Mouse (Mus musculus) hindbrain, embryonic 12.5 days (tissue): Measurements from ENCODE around the gene Tcf12. TPM values are rescaled to one million over a fixed set of nuclear protein-coding genes. Genes with fewer than 3 reads are reported as not detected.

Experiments
- ATAC-seq: fragments of 200-750 bp; cut with Nextera tagmentation; 2 replicates; pipeline ENCODE4 v1.8.0; 2017; ENCODE audit warnings: moderate TSS enrichment; ENCODE audit not compliant: low FRiP score
- H3K27ac ChIP-seq: fragments of 300-500 bp; sonication (generic); 2 replicates; pipeline ENCODE4 v1.5.1; 2016; ENCODE audit warnings: mild to moderate bottlenecking
- H3K27me3 ChIP-seq: fragments of 300-500 bp; sonication (generic); 2 replicates; pipeline ENCODE4 v1.6.1; 2016; ENCODE audit warnings: mild to moderate bottlenecking
- H3K36me3 ChIP-seq: fragments of 300-500 bp; sonication (generic); 2 replicates; pipeline ENCODE4 v1.6.1; 2016; ENCODE audit warnings: mild to moderate bottlenecking
- H3K4me1 ChIP-seq: fragments of 300-500 bp; sonication (generic); 2 replicates; pipeline ENCODE4 v1.6.1; 2016
- H3K4me2 ChIP-seq: fragments of 300-500 bp; sonication (generic); replicated peaks from 2 replicates; pipeline ENCODE4 v1.6.1; 2016; ENCODE audit warnings: mild to moderate bottlenecking
- H3K4me3 ChIP-seq: fragments of 300-500 bp; sonication (generic); 2 replicates; pipeline ENCODE4 v1.5.1; 2016; ENCODE audit warnings: mild to moderate bottlenecking
- H3K9ac ChIP-seq: fragments of 300-500 bp; sonication (generic); 2 replicates; pipeline ENCODE4 v1.6.1; 2016; ENCODE audit warnings: mild to moderate bottlenecking, moderate library complexity
- H3K9me3 ChIP-seq: fragments of 300-500 bp; sonication (generic); replicated peaks from 2 replicates; pipeline ENCODE4 v1.6.1; 2016; ENCODE audit warnings: mild to moderate bottlenecking
- WGBS: fragments of 180-500 bp; shearing (Covaris S2); methylation state at CpG from one replicate; pipeline ENCODE4 v1.1.7; 2016; 5-methylcytosine and 5-hydroxymethylcytosine counted together
- polyA plus RNA-seq: library from polyadenylated mRNA; unstranded; fragments of >200 nt; fragmentation: Nextera tagmentation; extraction: Ambion mirVana; gene quantifications from 2 replicates; pipeline ENCODE4 v1.2.1, GENCODE M21; 2016

The Tcf12 gene
- polyA plus RNA-seq, 1 experiment from 2014 or later = 192 TPM

DNA sequence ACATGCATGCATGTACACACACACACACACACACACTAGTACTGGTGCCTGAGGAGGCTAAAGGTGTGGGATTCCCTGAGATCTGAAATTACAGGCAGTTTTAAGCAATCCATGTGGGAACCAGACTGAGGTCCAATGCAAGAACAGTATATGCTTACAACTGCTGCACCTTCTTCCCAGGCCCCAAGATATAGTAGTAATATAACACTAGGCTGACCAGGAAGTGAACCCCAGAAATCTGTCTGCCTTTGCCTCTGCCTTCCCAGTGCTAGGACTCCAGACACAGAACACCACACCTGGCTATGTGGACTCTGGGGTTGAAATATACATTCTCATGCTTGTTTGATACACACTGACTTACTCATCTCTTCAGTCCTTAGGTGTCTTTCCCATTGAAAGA, 6.8 kb upstream of the Tcf12 start:
- H3K27me3 ChIP-seq = no peaks in the 10 kb centered on the region
- H3K4me1 ChIP-seq = peaks cover 2% of the 10 kb centered on the region; the same call in 1 of the 2 replicates
- H3K4me2 ChIP-seq = no peak overlapping the region
- no peak for ATAC-seq
- H3K9ac ChIP-seq = no peak overlapping the region
- no peak overlapping the region for H3K27ac ChIP-seq
- H3K4me3 ChIP-seq = no peak overlapping the region
- H3K36me3 ChIP-seq = no peaks in the 10 kb centered on the region
- no peaks in the 10 kb centered on the region for H3K9me3 ChIP-seq

DNA sequence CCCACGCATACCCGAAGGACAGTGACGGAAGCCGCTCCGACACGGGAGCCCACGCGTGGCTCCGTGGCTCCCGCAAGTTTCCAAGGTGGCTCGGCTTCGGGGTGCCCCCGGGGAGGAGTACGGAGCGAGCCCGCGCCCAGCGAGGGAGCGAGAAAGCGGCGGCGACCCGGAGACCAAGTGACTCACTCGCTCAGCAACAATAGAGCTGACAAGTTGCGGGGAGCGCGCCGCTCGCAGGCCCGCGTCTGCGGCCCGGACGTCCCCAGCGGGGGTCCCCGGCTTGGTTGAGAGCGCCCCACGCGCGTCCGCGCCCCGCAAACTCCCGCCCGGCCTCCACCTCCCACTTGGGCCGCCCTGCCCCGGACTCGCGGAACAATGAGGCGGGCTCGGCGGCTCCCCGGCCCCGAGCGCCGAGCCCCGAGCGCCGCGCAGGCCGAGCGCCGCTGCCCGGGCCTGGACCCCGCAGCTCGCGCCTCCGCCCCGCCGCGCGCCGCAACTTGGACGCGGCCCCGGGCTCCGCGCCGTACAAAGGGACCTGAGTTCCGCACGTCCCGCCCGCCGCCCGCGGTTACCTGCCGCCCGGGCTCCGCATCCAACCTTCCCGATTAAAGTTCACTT, 558 bp downstream of the Tcf12 start:
- H3K27me3 ChIP-seq = no peaks in the 10 kb centered on the region
- H3K4me1 ChIP-seq = peaks cover 22% of the 10 kb centered on the region
- no peaks in the 10 kb centered on the region; the same call in 1 of the 2 replicates for H3K36me3 ChIP-seq
- H3K4me3 ChIP-seq = peak overlapping the region; percentile 96
- peak; percentile 84 for ATAC-seq
- H3K4me2 ChIP-seq = peak overlapping the region; percentile 80
- H3K9me3 ChIP-seq = no peaks in the 10 kb centered on the region
- under 1% methylated on average over 85 of the region's 90 CpGs for WGBS
- peak overlapping the region; percentile 99 for H3K9ac ChIP-seq
- peak overlapping the region; percentile 98 for H3K27ac ChIP-seq

DNA sequence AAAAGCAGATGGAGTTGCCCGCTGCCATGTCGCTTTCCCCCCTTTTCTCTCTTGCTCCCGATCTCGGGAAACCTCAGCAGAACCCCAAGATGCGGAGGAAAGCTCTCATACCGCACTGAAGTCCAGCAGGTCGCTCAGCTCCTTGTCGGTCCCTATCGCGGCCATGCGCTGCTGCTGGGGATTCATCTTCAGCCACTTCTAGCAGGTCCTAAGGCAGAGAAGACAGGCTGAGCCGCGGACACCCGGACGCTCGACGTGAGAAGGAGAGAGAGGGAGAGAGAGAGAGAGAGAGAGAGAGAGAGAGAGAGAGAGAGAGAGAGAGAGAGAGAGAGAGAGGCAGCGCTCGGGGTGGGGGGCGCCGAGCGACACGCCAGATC, 1.1 kb downstream of the Tcf12 start:
- WGBS = under 1% methylated on average over 21 of the region's 23 CpGs

DNA sequence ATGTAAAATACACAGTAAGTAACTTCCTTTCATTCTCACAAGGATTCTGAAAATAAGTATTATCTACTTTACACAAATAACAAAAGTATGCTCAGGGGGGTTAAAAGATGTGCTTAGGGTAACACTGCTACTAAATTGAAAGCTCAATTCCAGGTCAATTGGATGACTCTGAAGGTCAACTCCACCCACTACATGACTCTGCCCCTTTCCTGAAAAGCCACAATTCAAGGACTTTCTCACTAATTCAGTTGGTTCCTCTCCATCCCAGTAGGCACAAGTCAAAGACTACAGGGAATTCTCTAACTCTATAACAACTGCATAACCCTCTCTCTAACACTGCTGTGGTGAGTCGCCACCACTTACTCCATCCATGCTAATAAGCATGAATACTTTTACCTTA, 8.2 kb downstream of the Tcf12 start:
- no peak overlapping the region for H3K9ac ChIP-seq
- no peak overlapping the region for H3K4me3 ChIP-seq
- H3K4me1 ChIP-seq = peaks cover 7% of the 10 kb centered on the region
- ATAC-seq = no peak
- no peak overlapping the region for H3K4me2 ChIP-seq
- H3K36me3 ChIP-seq = peaks cover 3% of the 10 kb centered on the region; the same call in 1 of the 2 replicates
- no peaks in the 10 kb centered on the region for H3K9me3 ChIP-seq
- H3K27ac ChIP-seq = no peak overlapping the region
- 91% methylated on average over 1 of the region's 1 CpGs for WGBS
- H3K27me3 ChIP-seq = no peaks in the 10 kb centered on the region

More for the DNA sequence above, 1.1 kb downstream of the Tcf12 start:
- Histone ChIP-seq H3K4me2 (peak overlapping the region; percentile 80), H3K27me3 (no peaks in the 10 kb centered on the region), H3K4me1 (peaks cover 22% of the 10 kb centered on the region), H3K9me3 (no peaks in the 10 kb centered on the region), H3K27ac (peak overlapping the region; percentile 98), H3K9ac (peak overlapping the region; percentile 99), H3K4me3 (peak overlapping the region; percentile 96), H3K36me3 (no peaks in the 10 kb centered on the region; the same call in 1 of the 2 replicates)
- peak; percentile 48 for ATAC-seq

DNA sequence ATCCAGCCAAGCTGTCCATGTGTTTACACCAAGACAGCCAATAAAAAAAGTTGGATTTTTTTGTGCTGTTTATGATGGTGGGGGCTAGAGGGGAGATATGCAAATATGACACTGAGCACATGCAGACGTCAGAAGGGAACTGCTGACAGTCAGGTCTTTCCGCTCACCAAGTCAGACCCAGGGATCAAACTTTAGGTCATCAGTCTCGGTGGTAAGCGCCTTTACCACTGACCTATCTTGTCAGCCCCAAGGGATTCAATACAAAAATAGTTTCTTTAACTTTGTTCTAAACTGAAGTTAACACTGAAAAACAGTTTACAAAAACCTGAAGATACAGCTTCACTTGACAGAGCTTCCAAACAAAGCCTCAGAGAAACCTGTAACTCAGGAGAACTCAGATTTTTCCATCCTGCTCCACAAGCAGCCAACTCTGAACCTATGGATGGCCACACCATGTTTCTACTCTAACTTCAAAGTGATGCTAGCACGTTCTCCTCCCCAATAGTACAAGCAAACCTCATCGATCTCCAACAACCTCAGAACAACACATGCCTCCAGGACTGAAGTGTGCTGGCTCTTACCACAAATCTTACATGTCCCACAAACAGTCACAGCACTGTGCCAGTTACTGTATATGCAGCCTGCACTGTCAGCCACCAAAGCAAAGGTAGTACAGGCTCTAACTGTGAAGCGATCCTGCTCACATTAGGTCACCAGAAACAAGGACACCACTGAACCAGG, 11.6 kb downstream of the Tcf12 start:
- H3K4me3 ChIP-seq = no peak overlapping the region
- H3K36me3 ChIP-seq = peaks cover 12% of the 10 kb centered on the region; the same call in 1 of the 2 replicates
- H3K9ac ChIP-seq = no peak overlapping the region
- no peak overlapping the region for H3K27ac ChIP-seq
- no peak for ATAC-seq
- 78% methylated on average over 7 of the region's 7 CpGs for WGBS
- H3K4me1 ChIP-seq = no peaks in the 10 kb centered on the region
- no peak overlapping the region for H3K4me2 ChIP-seq
- H3K9me3 ChIP-seq = no peaks in the 10 kb centered on the region
- no peaks in the 10 kb centered on the region for H3K27me3 ChIP-seq

DNA sequence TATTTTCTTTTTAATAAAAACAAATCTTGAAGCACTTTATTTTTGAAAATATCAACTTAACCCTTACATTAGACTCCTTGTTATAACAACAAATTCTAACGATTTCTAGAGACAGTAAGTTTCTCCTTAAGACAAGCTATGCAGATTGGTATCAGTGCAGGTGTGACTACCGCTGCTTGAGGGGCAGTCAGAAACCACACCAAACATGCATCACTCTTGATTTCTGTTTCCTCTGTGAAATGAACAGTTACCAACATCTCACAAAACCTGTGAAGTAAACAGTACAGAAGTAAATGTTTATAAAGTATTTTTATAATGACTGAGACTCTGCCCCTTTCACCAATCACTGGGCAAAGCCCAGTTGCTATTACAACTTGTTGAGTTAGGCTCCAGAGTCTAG, 13.6 kb downstream of the Tcf12 start:
- Histone ChIP-seq H3K27ac (no peak overlapping the region), H3K4me3 (no peak overlapping the region), H3K36me3 (peaks cover 12% of the 10 kb centered on the region; the same call in 1 of the 2 replicates), H3K4me1 (no peaks in the 10 kb centered on the region), H3K9ac (no peak overlapping the region), H3K4me2 (no peak overlapping the region), H3K9me3 (no peaks in the 10 kb centered on the region), H3K27me3 (no peaks in the 10 kb centered on the region)
- no peak for ATAC-seq
- 95% methylated on average over 2 of the region's 2 CpGs for WGBS

DNA sequence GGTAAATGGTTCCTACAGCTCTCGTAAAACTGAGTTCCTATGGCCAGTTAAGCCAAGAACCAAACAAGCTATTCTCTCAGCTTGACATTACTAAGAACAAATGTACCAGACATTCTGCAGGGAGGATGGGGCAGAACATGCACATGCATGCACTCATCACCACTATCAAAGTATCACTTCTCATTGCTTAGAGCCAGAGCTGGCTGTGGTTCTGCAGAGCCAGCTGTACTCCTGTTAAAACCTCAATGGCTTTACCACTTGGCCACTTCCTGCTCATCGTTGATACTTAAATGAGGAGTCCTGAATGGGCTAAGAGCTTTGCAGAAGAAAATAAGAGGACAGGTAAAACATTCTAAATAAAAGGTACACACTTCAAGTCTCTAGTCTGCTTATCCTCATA, 14.6 kb downstream of the Tcf12 start:
- no peak overlapping the region for H3K9ac ChIP-seq
- ATAC-seq = no peak
- H3K4me3 ChIP-seq = no peak overlapping the region
- H3K27me3 ChIP-seq = no peaks in the 10 kb centered on the region
- H3K27ac ChIP-seq = no peak overlapping the region
- H3K36me3 ChIP-seq = peaks cover 12% of the 10 kb centered on the region; the same call in 1 of the 2 replicates
- no peak overlapping the region for H3K4me2 ChIP-seq
- no peaks in the 10 kb centered on the region for H3K4me1 ChIP-seq
- no peaks in the 10 kb centered on the region for H3K9me3 ChIP-seq
- 92% methylated on average over 2 of the region's 2 CpGs for WGBS

DNA sequence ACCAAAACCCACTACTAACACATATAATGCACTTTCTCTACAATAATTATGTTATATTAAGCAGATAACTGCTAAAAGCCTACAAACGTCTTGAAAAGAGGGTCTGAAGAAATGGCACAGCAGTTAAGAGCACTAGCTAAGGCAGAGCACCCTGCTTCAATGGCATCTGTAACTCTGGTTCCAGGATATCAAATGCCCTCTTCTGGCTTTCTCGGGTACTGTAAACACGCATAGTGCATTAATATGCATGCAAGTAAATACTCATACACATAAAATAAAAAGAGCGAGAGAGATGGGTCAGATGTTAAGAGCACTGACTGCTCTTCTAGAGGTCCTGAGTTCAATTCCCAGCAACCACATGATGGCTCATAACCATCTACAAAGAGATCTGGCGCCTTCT, 17.0 kb downstream of the Tcf12 start:
- Histone ChIP-seq H3K36me3 (peaks cover 9% of the 10 kb centered on the region; the same call in 1 of the 2 replicates), H3K27ac (no peak overlapping the region), H3K9me3 (no peaks in the 10 kb centered on the region), H3K4me1 (no peaks in the 10 kb centered on the region), H3K4me3 (no peak overlapping the region), H3K9ac (no peak overlapping the region), H3K4me2 (no peak overlapping the region), H3K27me3 (no peaks in the 10 kb centered on the region)
- WGBS = 88% methylated on average over 5 of the region's 5 CpGs
- ATAC-seq = no peak

DNA sequence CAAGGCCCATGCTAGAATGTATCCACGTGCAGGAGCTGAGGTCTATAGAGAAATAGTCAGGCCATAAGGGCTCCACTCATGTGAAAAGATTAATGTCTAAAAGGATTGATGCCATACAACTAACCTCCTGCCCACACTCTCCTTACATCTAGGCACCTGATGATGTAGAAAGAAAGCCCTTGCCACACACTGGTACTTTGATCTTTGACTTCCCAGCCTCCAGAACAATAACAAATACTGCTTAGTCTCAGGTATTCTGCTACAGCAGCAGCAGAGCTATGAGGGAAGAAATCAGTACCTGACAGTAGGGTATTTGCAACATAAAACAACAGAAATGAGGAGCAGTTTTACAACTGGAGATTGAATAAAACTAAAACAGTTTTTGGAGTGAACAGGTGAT, 19.5 kb downstream of the Tcf12 start:
- no peak for ATAC-seq
- Histone ChIP-seq H3K4me1 (no peaks in the 10 kb centered on the region), H3K27ac (no peak overlapping the region), H3K27me3 (no peaks in the 10 kb centered on the region), H3K9me3 (no peaks in the 10 kb centered on the region), H3K4me3 (no peak overlapping the region), H3K36me3 (peaks cover 7% of the 10 kb centered on the region; the same call in 1 of the 2 replicates), H3K4me2 (no peak overlapping the region), H3K9ac (no peak overlapping the region)
- WGBS = 59% methylated on average over 1 of the region's 1 CpGs

DNA sequence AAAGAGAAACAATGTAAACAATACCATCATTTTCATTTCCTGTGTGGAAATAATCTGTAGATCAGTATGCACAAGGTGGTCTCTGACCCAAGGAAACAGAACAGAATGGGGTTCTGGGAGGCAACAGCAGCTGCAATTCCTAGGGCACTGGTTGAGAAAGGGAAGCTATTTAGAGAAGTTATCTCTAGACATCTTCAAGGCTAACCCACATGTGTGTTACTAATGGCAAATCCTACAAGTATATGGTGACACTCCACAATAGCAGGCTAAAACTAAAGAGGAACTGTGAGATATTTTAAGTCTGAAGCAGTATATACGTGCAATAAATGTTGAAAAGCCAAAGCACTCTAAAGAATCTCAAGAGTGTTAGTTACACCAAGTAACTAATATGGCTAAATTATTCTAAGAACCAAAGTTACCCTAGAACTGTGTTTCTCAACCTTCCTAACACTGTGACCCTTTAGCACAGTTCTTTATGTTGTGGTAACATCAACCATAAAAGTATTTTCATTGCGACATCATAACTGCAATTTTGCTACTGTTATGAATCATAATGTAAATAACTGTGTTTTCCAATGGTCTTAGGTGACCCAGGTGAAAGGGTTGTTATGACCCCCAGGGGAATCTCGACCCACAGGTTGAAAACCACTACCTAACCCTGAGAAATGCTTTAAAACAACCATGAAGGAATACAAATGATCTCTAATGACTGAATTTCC, 22.6 kb downstream of the Tcf12 start:
- H3K4me3 ChIP-seq = no peak overlapping the region
- no peak for ATAC-seq
- H3K9me3 ChIP-seq = no peaks in the 10 kb centered on the region
- H3K27me3 ChIP-seq = no peaks in the 10 kb centered on the region
- no peaks in the 10 kb centered on the region for H3K36me3 ChIP-seq
- no peak overlapping the region for H3K27ac ChIP-seq
- no peak overlapping the region for H3K9ac ChIP-seq
- no peak overlapping the region for H3K4me2 ChIP-seq
- 89% methylated on average over 3 of the region's 3 CpGs for WGBS
- H3K4me1 ChIP-seq = peaks cover 2% of the 10 kb centered on the region

DNA sequence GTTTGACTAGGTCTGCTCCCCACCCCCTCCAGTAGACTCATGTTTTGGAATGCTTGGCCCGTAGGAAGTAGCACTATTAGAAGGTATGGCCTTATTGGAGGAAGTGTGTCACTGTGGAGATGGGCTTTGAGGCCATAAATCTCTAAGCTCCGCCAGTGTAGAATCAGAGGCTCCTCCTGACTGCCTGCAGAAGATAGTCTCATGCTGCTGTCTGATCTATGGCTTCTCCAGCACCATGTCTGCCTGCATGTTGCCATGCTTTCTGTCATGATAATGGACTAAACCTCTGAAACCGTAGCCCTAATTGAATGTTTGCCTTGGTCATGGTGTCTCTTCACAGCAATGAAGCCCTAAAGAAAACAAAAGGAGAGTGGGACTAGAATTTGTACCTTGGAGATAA, 26.7 kb downstream of the Tcf12 start:
- H3K4me3 ChIP-seq = no peak overlapping the region
- no peak overlapping the region for H3K4me2 ChIP-seq
- ATAC-seq = no peak
- peaks cover 3% of the 10 kb centered on the region for H3K4me1 ChIP-seq
- H3K36me3 ChIP-seq = no peaks in the 10 kb centered on the region
- WGBS = 74% methylated on average over 3 of the region's 3 CpGs
- H3K27ac ChIP-seq = no peak overlapping the region
- no peak overlapping the region for H3K9ac ChIP-seq
- H3K27me3 ChIP-seq = no peaks in the 10 kb centered on the region
- no peaks in the 10 kb centered on the region for H3K9me3 ChIP-seq

DNA sequence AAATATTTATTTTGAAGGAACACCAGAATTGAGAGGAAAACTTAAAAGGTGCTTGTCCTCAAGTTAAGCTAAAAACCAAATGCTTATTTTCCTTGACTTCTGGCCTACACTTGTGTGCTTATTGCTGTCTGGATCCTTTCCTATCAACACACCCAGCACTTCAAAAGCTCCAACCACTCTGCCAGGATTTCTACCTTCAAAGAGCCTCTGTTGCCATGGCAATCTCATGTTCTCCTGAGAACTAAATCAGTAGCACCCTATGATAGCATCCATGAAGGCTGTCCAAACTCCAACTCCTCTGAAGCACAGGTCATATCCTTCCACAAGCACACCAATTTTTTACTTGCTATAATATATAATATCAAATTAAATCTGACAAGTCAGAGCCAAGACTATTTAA, 27.5 kb downstream of the Tcf12 start:
- Histone ChIP-seq H3K4me1 (peaks cover 3% of the 10 kb centered on the region), H3K9me3 (no peaks in the 10 kb centered on the region), H3K27ac (no peak overlapping the region), H3K27me3 (no peaks in the 10 kb centered on the region), H3K36me3 (no peaks in the 10 kb centered on the region), H3K4me3 (no peak overlapping the region), H3K9ac (no peak overlapping the region), H3K4me2 (no peak overlapping the region)
- no peak for ATAC-seq
